Mouse (Mus musculus) stomach, embryonic 14.5 days (tissue): Measurements from ENCODE around the gene Olfr313. TPM values are rescaled to one million over a fixed set of nuclear protein-coding genes. Genes with fewer than 3 reads are reported as not detected.
"Not testable (repeated sequence)": the region's sequence is repeated elsewhere in the genome, so short reads cannot be mapped to it uniquely, and the experiment has no call there.

Source experiments
- ATAC-seq: fragments of 200-750 bp; cut with Nextera tagmentation; 2 replicates; pipeline ENCODE4 v1.8.0; 2017; ENCODE audit warnings: low read depth, moderate TSS enrichment; ENCODE audit not compliant: insufficient number of reproducible peaks, insufficient read depth, low FRiP score
- H3K27ac ChIP-seq: fragments of 300-500 bp; sonication (generic); 2 replicates; pipeline ENCODE4 v1.5.1; 2014; ENCODE audit warnings: mild to moderate bottlenecking, low read length, moderate library complexity, mixed read lengths
- H3K27me3 ChIP-seq: fragments of 300-500 bp; sonication (generic); 2 replicates; pipeline ENCODE4 v1.6.1; 2014; ENCODE audit warnings: low read length, control low read depth, mixed read lengths; ENCODE audit not compliant: control insufficient read depth, insufficient read depth
- H3K36me3 ChIP-seq: fragments of 300-500 bp; sonication (generic); 2 replicates; pipeline ENCODE4 v1.6.1; 2014; ENCODE audit warnings: mild to moderate bottlenecking, control low read depth, low read length, moderate library complexity, mixed read lengths; ENCODE audit not compliant: control insufficient read depth, insufficient read depth
- H3K4me1 ChIP-seq: fragments of 300-500 bp; sonication (generic); 2 replicates; pipeline ENCODE4 v1.6.1; 2014; ENCODE audit warnings: low read length, control low read depth, mixed read lengths; ENCODE audit not compliant: control insufficient read depth, insufficient read depth
- H3K4me2 ChIP-seq: fragments of 300-500 bp; sonication (generic); replicated peaks from 2 replicates; pipeline ENCODE4 v1.6.1; 2014; ENCODE audit warnings: low read depth, low read length, control low read depth
- H3K4me3 ChIP-seq: fragments of 300-500 bp; sonication (generic); 2 replicates; pipeline ENCODE4 v1.5.1; 2014; ENCODE audit warnings: low read depth, low read length, control low read depth
- H3K9ac ChIP-seq: fragments of 300-500 bp; sonication (generic); replicated peaks from 2 replicates; pipeline ENCODE4 v1.6.1; 2014; ENCODE audit warnings: low read depth, mild to moderate bottlenecking, control low read depth, low read length, moderate library complexity, mixed read lengths
- H3K9me3 ChIP-seq: fragments of 300-500 bp; sonication (generic); 2 replicates; pipeline ENCODE4 v1.6.1; 2016; ENCODE audit warnings: low read depth, low read length, control low read depth; ENCODE audit not compliant: control insufficient read depth
- WGBS: fragments of 180-500 bp; shearing (Covaris S2); extraction: QIAGEN DNeasy Blood & Tissue Kit; methylation state at CpG from one replicate; pipeline ENCODE4 v1.1.7; 2014; 5-methylcytosine and 5-hydroxymethylcytosine counted together
- polyA plus RNA-seq: library from polyadenylated mRNA; unstranded; fragments of >200 nt; fragmentation: Nextera tagmentation; extraction: Ambion mirVana; gene quantifications from 2 replicates; pipeline ENCODE4 v1.2.1, GENCODE M21; 2014

The Olfr313 gene
- not detected in 2 replicates for polyA plus RNA-seq

DNA sequence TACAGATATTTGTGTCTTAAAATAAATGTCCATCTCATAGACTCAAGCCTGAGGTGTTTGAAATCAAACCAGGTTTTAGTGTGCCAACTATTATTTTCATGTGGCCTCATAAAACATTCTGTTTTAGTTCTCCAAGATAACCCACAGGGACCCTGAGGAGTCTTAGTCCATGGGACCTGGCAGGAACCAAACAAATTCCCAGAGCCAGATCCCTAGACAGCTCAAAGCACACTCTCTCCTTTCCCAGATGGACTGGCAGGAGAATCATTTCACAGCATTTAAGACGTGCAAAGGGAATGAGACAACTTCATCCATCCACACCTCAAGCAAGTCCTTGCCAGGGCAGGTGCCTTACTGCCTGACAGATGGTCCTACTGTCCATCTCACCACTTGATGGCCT lies at the start of gene Olfr313:
Gene Olfr313 (plus strand): TSS at position 301 of the 400 bp plus-strand sequence.
- not testable (repeated sequence) for H3K4me2 ChIP-seq, H3K27ac ChIP-seq, H3K4me1 ChIP-seq, H3K9me3 ChIP-seq, ATAC-seq, H3K9ac ChIP-seq, H3K27me3 ChIP-seq, H3K36me3 ChIP-seq, H3K4me3 ChIP-seq
- 44% methylated on average over 1 of the region's 1 CpGs for whole genome bisulfite sequencing

DNA sequence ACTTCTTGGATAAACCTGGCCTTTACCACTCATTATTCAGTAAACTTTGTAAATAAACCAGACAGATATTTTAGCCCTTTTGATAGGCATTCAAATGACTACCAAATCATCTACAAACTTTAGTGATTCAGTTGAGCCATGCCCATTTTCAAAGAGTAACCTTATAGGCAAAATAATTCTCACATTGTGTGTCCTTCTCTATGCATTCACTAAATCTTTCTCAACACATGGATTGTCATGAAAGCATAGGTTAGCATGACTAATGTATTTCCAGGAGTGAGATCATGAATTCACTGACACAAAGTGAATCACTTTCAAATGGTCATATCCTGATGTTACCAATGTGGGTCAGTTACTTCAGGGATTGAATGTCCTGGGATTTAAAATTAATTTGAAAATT lies 41.9 kb upstream of the Olfr313 start, which contains the start of gene Olfr315:
Gene Olfr315 (plus strand): TSS at position 301 of the 400 bp plus-strand sequence.
- no peak within 1 kb of the TSS for H3K4me2 ChIP-seq
- no peaks in the 10 kb centered on the region for H3K27me3 ChIP-seq
- ATAC-seq = no peak
- no peaks in the 10 kb centered on the region for H3K4me1 ChIP-seq
- no peak within 1 kb of the TSS for H3K9ac ChIP-seq
- H3K36me3 ChIP-seq = no peaks in the 10 kb centered on the region
- no peak within 1 kb of the TSS for H3K27ac ChIP-seq
- H3K9me3 ChIP-seq = no peaks in the 10 kb centered on the region
- no peak within 1 kb of the TSS for H3K4me3 ChIP-seq

DNA sequence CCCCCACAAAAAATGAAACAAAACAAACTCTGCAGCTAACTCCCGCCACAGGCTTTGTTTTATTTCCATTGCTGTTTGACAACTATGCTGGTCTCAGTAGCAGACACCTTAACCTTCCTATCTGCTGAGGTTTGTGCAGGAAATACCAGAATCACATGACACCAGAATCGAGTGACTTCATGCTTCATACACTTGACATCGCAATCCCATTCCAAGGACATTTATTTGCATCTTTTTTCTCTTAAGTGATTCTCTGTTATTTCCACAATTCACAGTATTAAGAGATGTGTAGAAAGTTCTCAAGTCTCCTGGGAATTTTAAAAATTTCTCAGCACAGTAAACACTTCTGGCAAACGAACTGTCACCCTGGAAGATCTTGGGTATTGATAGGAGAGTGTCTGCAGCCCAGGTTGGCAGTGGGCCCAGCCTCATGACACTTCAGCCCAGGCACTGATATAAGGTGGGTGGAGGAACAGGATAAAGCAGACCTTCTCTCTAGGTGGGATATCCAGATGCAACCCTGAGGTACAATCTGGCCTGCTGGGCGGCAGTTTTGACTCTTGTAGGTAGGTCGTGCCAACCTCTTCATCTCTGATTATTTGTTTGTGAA lies 32.2 kb upstream of the Olfr313 start, which contains the start of gene Olfr314:
Gene Olfr314 (plus strand): TSS at position 473 of the 610 bp plus-strand sequence.
- no peak for ATAC-seq
- WGBS = 68% methylated on average over 6 of the region's 6 CpGs
- Histone ChIP-seq H3K4me1 (no peaks in the 10 kb centered on the region), H3K4me2 (no peak within 1 kb of the TSS), H3K4me3 (no peak within 1 kb of the TSS), H3K9ac (no peak within 1 kb of the TSS), H3K27ac (no peak within 1 kb of the TSS), H3K9me3 (no peaks in the 10 kb centered on the region), H3K36me3 (no peaks in the 10 kb centered on the region), H3K27me3 (no peaks in the 10 kb centered on the region)

DNA sequence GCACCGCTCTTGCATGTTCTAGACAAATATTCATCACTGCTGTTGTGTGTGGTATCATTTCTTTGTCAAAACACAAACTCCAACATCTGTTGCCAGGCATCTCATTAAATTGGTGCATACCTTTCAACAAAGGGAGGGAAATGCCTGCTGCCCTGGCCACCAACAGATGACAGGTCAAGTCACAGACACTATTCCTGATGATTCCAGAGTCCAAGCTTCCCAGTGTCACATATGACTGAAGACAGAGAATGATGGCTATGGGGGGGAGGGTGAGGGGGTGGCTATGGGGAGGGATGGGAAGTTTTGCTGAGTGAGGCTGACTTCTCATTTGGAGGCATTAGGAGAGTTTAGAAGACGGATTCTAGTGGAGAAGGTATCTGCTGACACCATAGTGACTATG lies 30.6 kb upstream of the Olfr313 start:
- Histone ChIP-seq H3K4me2 (no peak overlapping the region), H3K27me3 (no peaks in the 10 kb centered on the region), H3K9ac (no peak overlapping the region), H3K27ac (no peak overlapping the region), H3K36me3 (no peaks in the 10 kb centered on the region), H3K4me1 (no peaks in the 10 kb centered on the region), H3K4me3 (no peak overlapping the region), H3K9me3 (no peaks in the 10 kb centered on the region)
- 73% methylated on average over 2 of the region's 2 CpGs for WGBS
- ATAC-seq = no peak

DNA sequence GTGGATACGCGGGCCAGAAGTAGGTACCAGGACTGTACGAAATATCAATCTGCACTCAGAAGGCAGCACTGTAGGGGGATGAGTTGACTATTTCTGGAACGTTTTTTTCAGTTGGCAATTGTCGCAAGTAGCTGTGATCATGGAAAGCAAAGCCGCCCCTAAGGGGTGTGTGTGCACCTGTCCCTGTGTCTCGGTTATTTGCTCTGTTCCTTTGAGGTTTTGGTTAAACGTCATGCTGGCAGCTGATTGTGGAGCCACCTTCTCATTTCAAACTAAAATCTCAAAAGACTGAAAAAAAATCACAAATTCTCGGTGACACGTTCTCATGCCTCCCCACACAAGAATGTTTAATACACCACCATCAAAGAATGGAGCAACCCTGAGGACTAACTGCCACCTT lies 27.1 kb upstream of the Olfr313 start:
- whole genome bisulfite sequencing = 77% methylated on average over 10 of the region's 10 CpGs

DNA sequence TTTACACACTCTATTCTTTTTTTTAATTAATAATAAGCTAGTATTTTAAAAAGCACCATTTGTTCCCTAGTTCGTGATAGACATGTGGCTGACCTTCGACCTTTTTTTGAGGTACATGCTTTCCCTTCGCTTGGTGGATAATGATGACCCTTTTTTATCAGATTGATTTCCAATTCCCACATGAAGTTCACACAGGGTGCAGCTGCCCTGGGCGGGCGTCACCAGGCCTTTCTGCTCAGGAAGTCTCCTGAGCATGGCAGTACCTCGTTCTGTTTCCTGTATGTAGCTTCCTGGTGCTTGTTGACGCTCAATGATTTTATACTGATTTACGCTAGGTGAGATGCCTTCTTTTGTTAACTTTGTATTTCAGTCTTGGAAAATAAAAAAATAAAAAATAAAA lies 26.5 kb upstream of the Olfr313 start:
- H3K4me2 ChIP-seq = no peak overlapping the region
- no peak overlapping the region for H3K9ac ChIP-seq
- 81% methylated on average over 8 of the region's 8 CpGs for WGBS
- H3K27ac ChIP-seq = no peak overlapping the region
- H3K4me3 ChIP-seq = no peak overlapping the region
- ATAC-seq = no peak
- H3K4me1 ChIP-seq = no peaks in the 10 kb centered on the region
- no peaks in the 10 kb centered on the region for H3K9me3 ChIP-seq
- no peaks in the 10 kb centered on the region for H3K36me3 ChIP-seq
- no peaks in the 10 kb centered on the region for H3K27me3 ChIP-seq

More for the DNA sequence above, 27.1 kb upstream of the Olfr313 start:
- Histone ChIP-seq H3K36me3 (no peaks in the 10 kb centered on the region), H3K27ac (no peak overlapping the region), H3K9ac (no peak overlapping the region), H3K27me3 (no peaks in the 10 kb centered on the region), H3K4me2 (no peak overlapping the region), H3K9me3 (no peaks in the 10 kb centered on the region), H3K4me1 (no peaks in the 10 kb centered on the region), H3K4me3 (no peak overlapping the region)
- ATAC-seq = no peak

DNA sequence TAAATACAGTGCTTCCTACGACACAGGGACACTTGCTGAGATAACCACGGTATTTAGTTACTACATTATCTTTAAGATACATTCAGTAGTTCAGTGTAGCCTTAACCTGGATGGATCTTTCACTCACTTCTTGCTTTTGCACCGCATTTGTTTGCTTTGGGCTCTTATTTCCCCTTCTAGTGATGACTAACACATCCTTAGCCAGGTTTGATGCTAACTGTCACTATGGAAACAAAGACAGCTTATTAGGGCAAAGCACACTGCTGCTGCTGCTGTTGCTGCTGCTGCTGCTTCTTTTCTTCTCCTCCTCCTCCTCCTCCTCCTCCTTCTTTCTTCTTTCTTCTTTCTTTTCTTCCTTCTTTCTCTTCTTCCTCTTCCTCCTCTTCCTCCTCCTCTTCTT lies 25.3 kb upstream of the Olfr313 start:
- H3K4me1 ChIP-seq = no peaks in the 10 kb centered on the region
- no peaks in the 10 kb centered on the region for H3K9me3 ChIP-seq
- H3K4me3 ChIP-seq = no peak overlapping the region
- no peak overlapping the region for H3K27ac ChIP-seq
- 21% methylated on average over 3 of the region's 3 CpGs for WGBS
- no peaks in the 10 kb centered on the region for H3K36me3 ChIP-seq
- ATAC-seq = no peak
- no peaks in the 10 kb centered on the region for H3K27me3 ChIP-seq
- H3K9ac ChIP-seq = no peak overlapping the region
- H3K4me2 ChIP-seq = no peak overlapping the region

DNA sequence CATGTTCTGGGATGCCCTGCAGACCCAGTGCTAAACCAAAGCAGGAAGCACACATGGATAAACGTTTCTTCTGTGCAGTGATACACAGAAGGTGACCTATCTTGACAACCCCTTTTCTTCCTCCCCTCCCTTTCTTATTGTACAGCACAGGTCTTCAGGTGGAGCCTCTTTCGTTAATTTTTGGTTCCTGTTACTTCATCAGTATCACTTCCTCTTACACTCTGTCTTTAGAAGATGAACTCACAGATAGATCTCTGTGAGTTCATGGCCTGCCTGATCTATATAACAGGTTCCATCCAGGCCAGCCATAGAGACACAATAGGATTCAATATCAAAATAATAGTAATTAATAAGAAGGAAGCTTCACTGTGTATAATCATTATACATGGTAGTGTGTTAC lies 24.7 kb upstream of the Olfr313 start:
- Histone ChIP-seq H3K4me2 (no peak overlapping the region), H3K4me3 (no peak overlapping the region), H3K9me3 (no peaks in the 10 kb centered on the region), H3K9ac (no peak overlapping the region), H3K36me3 (no peaks in the 10 kb centered on the region), H3K4me1 (no peaks in the 10 kb centered on the region), H3K27me3 (no peaks in the 10 kb centered on the region), H3K27ac (no peak overlapping the region)
- ATAC-seq = no peak
- WGBS = 41% methylated on average over 2 of the region's 2 CpGs

DNA sequence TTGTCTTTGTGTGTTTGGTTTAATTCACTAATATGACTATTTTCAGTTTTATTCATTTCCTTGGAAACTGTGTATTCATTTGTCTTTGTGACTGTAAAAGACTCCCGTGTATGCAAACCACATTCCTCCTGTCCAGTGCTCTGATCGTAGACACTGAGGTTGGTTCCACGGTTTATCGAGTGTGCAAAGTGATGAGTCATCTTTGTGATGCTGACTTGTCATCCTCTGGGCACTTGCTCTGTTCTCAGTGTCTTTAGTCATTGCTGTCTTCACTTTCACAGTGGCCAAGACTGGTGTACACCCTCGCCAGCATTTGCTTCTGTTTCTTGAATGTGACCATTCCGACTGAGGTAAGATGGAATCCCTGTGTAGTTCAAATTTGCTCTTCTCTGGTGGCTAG lies 24.2 kb upstream of the Olfr313 start:
- H3K27ac ChIP-seq = no peak overlapping the region
- no peaks in the 10 kb centered on the region for H3K27me3 ChIP-seq
- no peaks in the 10 kb centered on the region for H3K36me3 ChIP-seq
- 71% methylated on average over 6 of the region's 6 CpGs for WGBS
- H3K9ac ChIP-seq = no peak overlapping the region
- H3K4me2 ChIP-seq = no peak overlapping the region
- no peaks in the 10 kb centered on the region for H3K4me1 ChIP-seq
- ATAC-seq = no peak
- no peak overlapping the region for H3K4me3 ChIP-seq
- no peaks in the 10 kb centered on the region for H3K9me3 ChIP-seq
